Mouse (Mus musculus) forelimb bud, embryonic 11.5 days (tissue): ENCODE results near the gene Nudt22.

Experiments
- DNase-seq: peaks from one replicate; pipeline ENCODE4 v3.0.0-alpha.2; 2012; ENCODE audit warnings: low read depth, low spot score

Gene Nudt22

GRCm38 (mm10) chr19:6977759-6978638 is 17.9 kb downstream of the Nudt22 start:
- no peak for DNase-seq

GRCm38 (mm10) chr19:6975537-6976521 is 20.1 kb downstream of the Nudt22 start, which contains the start of gene Plcb3:
TSS of gene Plcb3 (minus strand) at chr19:6976470.
- no peak for DNase-seq

- DNase-seq: peak; percentile 84
These were observed 21.4 kb downstream of the Nudt22 start, which contains the start of gene Ppp1r14b for GRCm38 (mm10) chr19:6974211-6975205. TSS of gene Ppp1r14b (plus strand) at chr19:6974968.

- no peak for DNase-seq
These were observed 22.2 kb downstream of the Nudt22 start for GRCm38 (mm10) chr19:6973581-6974190.

- DNase-seq: no peak
These were observed 23.5 kb downstream of the Nudt22 start for GRCm38 (mm10) chr19:6972247-6972917.

GRCm38 (mm10) chr19:6971644-6972043 is 24.3 kb downstream of the Nudt22 start:
- no peak for DNase-seq

- no peak for DNase-seq
These were observed 25.3 kb downstream of the Nudt22 start for GRCm38 (mm10) chr19:6970460-6971085.

GRCm38 (mm10) chr19:6969665-6970381 is 26.1 kb downstream of the Nudt22 start:
- DNase-seq: peak; percentile 48

- no peak for DNase-seq
These were observed 26.6 kb downstream of the Nudt22 start for GRCm38 (mm10) chr19:6969291-6969664.

- no peak for DNase-seq
These were observed 27.2 kb downstream of the Nudt22 start for GRCm38 (mm10) chr19:6968491-6969271.

GRCm38 (mm10) chr19:6956461-6956860 is 39.5 kb downstream of the Nudt22 start:
- no peak for DNase-seq

- DNase-seq: no peak
These were observed 40.5 kb downstream of the Nudt22 start for GRCm38 (mm10) chr19:6955424-6955823.

- no peak for DNase-seq
These were observed 41.9 kb downstream of the Nudt22 start for GRCm38 (mm10) chr19:6954046-6954445.

GRCm38 (mm10) chr19:6952712-6953037 is 43.2 kb downstream of the Nudt22 start:
- no peak for DNase-seq

GRCm38 (mm10) chr19:6951994-6952711 is 43.8 kb downstream of the Nudt22 start:
- no peak for DNase-seq

GRCm38 (mm10) chr19:6951381-6951968 is 44.4 kb downstream of the Nudt22 start:
- DNase-seq: peak; percentile 86

GRCm38 (mm10) chr19:6950613-6951153 is 45.2 kb downstream of the Nudt22 start:
- peak; percentile 78 for DNase-seq
